Mouse (Mus musculus) splenic B cell, adult 2 months (primary cell): Measurements from ENCODE around the gene Slc22a13.
"Not testable (repeated sequence)": the region's sequence is repeated elsewhere in the genome, so short reads cannot be mapped to it uniquely, and the experiment has no call there.

Source experiments
- DNase-seq: peaks from one replicate; pipeline ENCODE4 v3.0.0-alpha.2; 2011; ENCODE audit warnings: low read depth, low spot score
- H3K27me3 ChIP-seq: 2 replicates; pipeline ENCODE4 v1.6.1; 2012; ENCODE audit warnings: mild to moderate bottlenecking, low read length, moderate library complexity, mixed read lengths; ENCODE audit not compliant: control insufficient read depth, poor library complexity, insufficient read depth, severe bottlenecking
- H3K36me3 ChIP-seq: 2 replicates; pipeline ENCODE4 v1.6.1; 2012; ENCODE audit warnings: mild to moderate bottlenecking, low read length, moderate library complexity, mixed read lengths; ENCODE audit not compliant: control insufficient read depth, poor library complexity, insufficient read depth, severe bottlenecking

Gene Slc22a13

GRCm38 (mm10) chr9:119219667-119220066 lies 10.8 kb upstream of the Slc22a13 start:
- DNase-seq, result no peak
- Histone ChIP-seq H3K27me3 (no peaks in the 10 kb centered on the region), H3K36me3 (no peaks in the 10 kb centered on the region)

- not testable (repeated sequence) for DNase-seq, H3K36me3 ChIP-seq, H3K27me3 ChIP-seq
Observed at GRCm38 (mm10) chr9:119215341-119215740, 6.4 kb upstream of the Slc22a13 start.

- no peaks in the 10 kb centered on the region for H3K27me3 ChIP-seq
- DNase-seq, result no peak
- no peaks in the 10 kb centered on the region for H3K36me3 ChIP-seq
Observed at GRCm38 (mm10) chr9:119214601-119215000, 5.7 kb upstream of the Slc22a13 start.

- Histone ChIP-seq H3K36me3 (no peaks in the 10 kb centered on the region), H3K27me3 (no peaks in the 10 kb centered on the region)
- DNase-seq, result no peak
Observed at GRCm38 (mm10) chr9:119212996-119213395, 4.1 kb upstream of the Slc22a13 start.

- H3K36me3 ChIP-seq, result no peaks in the 10 kb centered on the region
- H3K27me3 ChIP-seq, result no peaks in the 10 kb centered on the region
- DNase-seq, result no peak
Observed at GRCm38 (mm10) chr9:119207113-119207512, 1.8 kb downstream of the Slc22a13 start.

- DNase-seq, result no peak
Observed at GRCm38 (mm10) chr9:119206666-119207065, 2.2 kb downstream of the Slc22a13 start.

GRCm38 (mm10) chr9:119205756-119206155 lies 3.1 kb downstream of the Slc22a13 start:
- no peak for DNase-seq
- Histone ChIP-seq H3K27me3 (no peaks in the 10 kb centered on the region), H3K36me3 (no peaks in the 10 kb centered on the region)

More at GRCm38 (mm10) chr9:119206666-119207065, 2.2 kb downstream of the Slc22a13 start:
- Histone ChIP-seq H3K36me3 (no peaks in the 10 kb centered on the region), H3K27me3 (no peaks in the 10 kb centered on the region)

- Histone ChIP-seq H3K27me3 (no peaks in the 10 kb centered on the region; the same call in 1 of the 2 replicates), H3K36me3 (no peaks in the 10 kb centered on the region)
- DNase-seq, result no peak
Observed at GRCm38 (mm10) chr9:119203617-119204016, 5.3 kb downstream of the Slc22a13 start.

- DNase-seq, result no peak
- H3K36me3 ChIP-seq, result no peaks in the 10 kb centered on the region
- no peaks in the 10 kb centered on the region; the same call in 1 of the 2 replicates for H3K27me3 ChIP-seq
Observed at GRCm38 (mm10) chr9:119201653-119202052, 7.2 kb downstream of the Slc22a13 start.

- Histone ChIP-seq H3K27me3 (no peaks in the 10 kb centered on the region; the same call in 1 of the 2 replicates), H3K36me3 (no peaks in the 10 kb centered on the region)
- DNase-seq, result no peak
Observed at GRCm38 (mm10) chr9:119199151-119199861, 9.6 kb downstream of the Slc22a13 start.

- Histone ChIP-seq H3K36me3 (no peaks in the 10 kb centered on the region), H3K27me3 (no peaks in the 10 kb centered on the region)
- peak; percentile 21 for DNase-seq
Observed at GRCm38 (mm10) chr9:119192202-119192990, 16.5 kb downstream of the Slc22a13 start.

GRCm38 (mm10) chr9:119181241-119181728 lies 27.6 kb downstream of the Slc22a13 start:
- H3K27me3 ChIP-seq, result no peaks in the 10 kb centered on the region
- no peak for DNase-seq
- H3K36me3 ChIP-seq, result no peaks in the 10 kb centered on the region

GRCm38 (mm10) chr9:119179292-119179691 lies 29.6 kb downstream of the Slc22a13 start:
- DNase-seq, result no peak
- no peaks in the 10 kb centered on the region for H3K27me3 ChIP-seq

GRCm38 (mm10) chr9:119167608-119168007 lies 41.3 kb downstream of the Slc22a13 start:
- no peaks in the 10 kb centered on the region for H3K27me3 ChIP-seq
- DNase-seq, result no peak
- no peaks in the 10 kb centered on the region for H3K36me3 ChIP-seq

More at GRCm38 (mm10) chr9:119179292-119179691, 29.6 kb downstream of the Slc22a13 start:
- H3K36me3 ChIP-seq, result no peaks in the 10 kb centered on the region

- Histone ChIP-seq H3K27me3 (no peaks in the 10 kb centered on the region), H3K36me3 (no peaks in the 10 kb centered on the region)
- no peak for DNase-seq
Observed at GRCm38 (mm10) chr9:119165548-119165947, 43.4 kb downstream of the Slc22a13 start.
